Mouse (Mus musculus): ENCODE measurements at regions not wholly inside any gene's neighbourhood (a gene's known extent, or its start where the extent isn't known, plus 50 kb on each side); places are given as distances from the start of the nearest gene placed in this dataset.

GRCm38 (mm10) chr4:125439856-125440255 lies 50.6 kb upstream of the Grik3 start:
- DNase-seq (ENCODE audit: low spot score in 2 of 2), result no peak

GRCm38 (mm10) chr4:125437161-125437822 lies 53.2 kb upstream of the Grik3 start:
- no peak for DNase-seq (ENCODE audit: low spot score in 2 of 2)

GRCm38 (mm10) chr4:125433511-125433910 lies 57.0 kb upstream of the Grik3 start:
- DNase-seq (ENCODE audit: low spot score in 2 of 2), result no peak

- DNase-seq (ENCODE audit: low spot score in 2 of 2), result no peak
These were observed 58.9 kb upstream of the Grik3 start for GRCm38 (mm10) chr4:125431648-125432047.

GRCm38 (mm10) chr4:125430845-125431244 lies 59.7 kb upstream of the Grik3 start:
- DNase-seq (ENCODE audit: low spot score in 2 of 2), result no peak

- DNase-seq (ENCODE audit: low spot score in 2 of 2), result peak; percentile 12 to 13
These were observed 61.8 kb upstream of the Grik3 start for GRCm38 (mm10) chr4:125428736-125429135.

- no peak for DNase-seq (ENCODE audit: low spot score in 2 of 2)
These were observed 69.8 kb upstream of the Grik3 start for GRCm38 (mm10) chr4:125420561-125421241.

GRCm38 (mm10) chr4:125419491-125420255 lies 70.8 kb upstream of the Grik3 start:
- no peak for DNase-seq (ENCODE audit: low spot score in 2 of 2)

GRCm38 (mm10) chr4:125415308-125415707 lies 75.2 kb upstream of the Grik3 start:
- DNase-seq (ENCODE audit: low spot score in 2 of 2), result no peak

GRCm38 (mm10) chr4:125413833-125414719 lies 76.4 kb upstream of the Grik3 start:
- DNase-seq (ENCODE audit: low spot score in 2 of 2), result no peak

- DNase-seq (ENCODE audit: low spot score in 2 of 2), result no peak
These were observed 79.6 kb upstream of the Grik3 start for GRCm38 (mm10) chr4:125410736-125411441.

GRCm38 (mm10) chr4:125399376-125400112 lies 91.0 kb upstream of the Grik3 start:
- no peak for DNase-seq (ENCODE audit: low spot score in 2 of 2)

- peak; percentile 81 to 91 for DNase-seq (ENCODE audit: low spot score in 2 of 2)
These were observed 93.5 kb upstream of the Grik3 start for GRCm38 (mm10) chr4:125397007-125397461.

- no peak for DNase-seq (ENCODE audit: low spot score in 2 of 2)
These were observed 99.2 kb upstream of the Grik3 start for GRCm38 (mm10) chr4:125391269-125391668.

GRCm38 (mm10) chr4:125385811-125386210 lies 104.7 kb upstream of the Grik3 start:
- DNase-seq (ENCODE audit: low spot score in 2 of 2), result no peak

- DNase-seq (ENCODE audit: low spot score in 2 of 2), result no peak
These were observed 126.5 kb upstream of the Grik3 start for GRCm38 (mm10) chr4:125364011-125364410.

- no peak for DNase-seq (ENCODE audit: low spot score in 2 of 2)
These were observed 128.6 kb upstream of the Grik3 start for GRCm38 (mm10) chr4:125361611-125362520.

- DNase-seq (ENCODE audit: low spot score in 2 of 2), result no peak
These were observed 132.1 kb upstream of the Grik3 start for GRCm38 (mm10) chr4:125358356-125358755.

GRCm38 (mm10) chr4:125356441-125356840 lies 134.1 kb upstream of the Grik3 start:
- no peak for DNase-seq (ENCODE audit: low spot score in 2 of 2)

Data from right cerebral cortex, postnatal 36 days (tissue).